Mouse (Mus musculus) liver, postnatal 0 days (tissue): ENCODE data around the gene Gm21905. TPM values are rescaled to one million over a fixed set of nuclear protein-coding genes. Genes with fewer than 3 reads are reported as not detected.
A peak's percentile ranks its signal among the peaks of the same experiment; 100 is the strongest.

Experiments
- ATAC-seq: fragments of 200-750 bp; cut with Nextera tagmentation; 2 replicates; pipeline ENCODE4 v1.8.0; 2017; ENCODE audit warnings: mild to moderate bottlenecking, moderate library complexity
- DNase-seq: peaks from one replicate; pipeline ENCODE4 v3.0.0-alpha.2; 2016
- H3K27ac ChIP-seq: fragments of 300-500 bp; sonication (generic); 2 replicates; pipeline ENCODE4 v1.5.1; 2014; ENCODE audit warnings: antibody characterized with exemption, moderate library complexity, mild to moderate bottlenecking, low read depth
- H3K27me3 ChIP-seq: fragments of 300-500 bp; sonication (generic); 2 replicates; pipeline ENCODE4 v1.6.1; 2014; ENCODE audit warnings: low read length, control low read depth, mixed read lengths; ENCODE audit not compliant: insufficient read depth
- H3K36me3 ChIP-seq: fragments of 300-500 bp; sonication (generic); replicated peaks from 2 replicates; pipeline ENCODE4 v1.6.1; 2014; ENCODE audit warnings: mild to moderate bottlenecking, control low read depth, low read length, moderate library complexity, mixed read lengths; ENCODE audit not compliant: insufficient read depth
- H3K4me1 ChIP-seq: fragments of 300-500 bp; sonication (generic); 2 replicates; pipeline ENCODE4 v1.6.1; 2014; ENCODE audit warnings: antibody characterized with exemption, mild to moderate bottlenecking, control low read depth; ENCODE audit not compliant: insufficient read depth
- H3K4me2 ChIP-seq: fragments of 300-500 bp; sonication (generic); 2 replicates; pipeline ENCODE4 v1.6.1; 2014; ENCODE audit warnings: low read depth, mild to moderate bottlenecking, low read length, moderate library complexity, mixed read lengths
- H3K4me3 ChIP-seq: fragments of 300-500 bp; sonication (generic); 2 replicates; pipeline ENCODE4 v1.5.1; 2014; ENCODE audit warnings: low read depth, low read length
- H3K9ac ChIP-seq: fragments of 300-500 bp; sonication (generic); replicated peaks from 2 replicates; pipeline ENCODE4 v1.6.1; 2014; ENCODE audit warnings: mild to moderate bottlenecking, moderate library complexity
- H3K9me3 ChIP-seq: fragments of 300-500 bp; sonication (generic); 2 replicates; pipeline ENCODE4 v1.6.1; 2016; ENCODE audit warnings: mild to moderate bottlenecking, control low read depth, low read length, mixed read lengths
- CTCF ChIP-seq: sonication (generic); IDR thresholded peaks from 2 replicates; pipeline ENCODE4 v1.5.1; 2016; ENCODE audit warnings: antibody characterized with exemption, low read depth
- EP300 ChIP-seq: IDR thresholded peaks from 2 replicates; pipeline ENCODE4 v1.6.1; 2016; ENCODE audit warnings: antibody characterized with exemption, low read depth, mild to moderate bottlenecking
- WGBS: fragments of 180-500 bp; shearing (Covaris S2); extraction: QIAGEN DNeasy Blood & Tissue Kit; methylation state at CpG from one replicate; pipeline ENCODE4 v1.1.7; 2014; ENCODE audit not compliant: insufficient replicate concordance; 5-methylcytosine and 5-hydroxymethylcytosine counted together
- polyA plus RNA-seq: library from polyadenylated mRNA; unstranded; fragments of >200 nt; fragmentation: Nextera tagmentation; extraction: Ambion mirVana; gene quantifications from 2 replicates; pipeline ENCODE4 v1.2.1, GENCODE M21; 2015

The Gm21905 gene
- polyA plus RNA-seq, 1 experiment from 2014 or later = not detected

- 4% methylated on average over 2 of the region's 2 CpGs for WGBS
- no peak overlapping the region for H3K4me2 ChIP-seq
- peaks cover 3% of the 10 kb centered on the region; the same call in 1 of the 2 replicates for H3K4me1 ChIP-seq
- no peak overlapping the region for H3K9ac ChIP-seq
- no peaks in the 10 kb centered on the region for H3K36me3 ChIP-seq
- H3K27ac ChIP-seq = no peak overlapping the region
- DNase-seq (peak; percentile 27), ATAC-seq (peak; percentile 99)
- no peak overlapping the region for H3K4me3 ChIP-seq
- TF ChIP-seq EP300 (peak; percentile 77), CTCF (no peak)
- no peaks in the 10 kb centered on the region for H3K27me3 ChIP-seq
- no peaks in the 10 kb centered on the region for H3K9me3 ChIP-seq
Observed at GRCm38 (mm10) chr5:67931623-67932022, 14.6 kb downstream of the Gm21905 start.

GRCm38 (mm10) chr5:67930584-67930983, 15.6 kb downstream of the Gm21905 start:
- TF ChIP-seq CTCF (no peak), EP300 (no peak)
- Histone ChIP-seq H3K4me2 (no peak overlapping the region), H3K36me3 (no peaks in the 10 kb centered on the region), H3K4me1 (peaks cover 3% of the 10 kb centered on the region; the same call in 1 of the 2 replicates), H3K9me3 (no peaks in the 10 kb centered on the region), H3K27me3 (no peaks in the 10 kb centered on the region), H3K4me3 (no peak overlapping the region), H3K9ac (no peak overlapping the region), H3K27ac (no peak overlapping the region)
- DNase-seq = no peak
- 27% methylated on average over 4 of the region's 4 CpGs for WGBS
- ATAC-seq = no peak

GRCm38 (mm10) chr5:67904555-67904954, 41.7 kb downstream of the Gm21905 start:
- H3K4me3 ChIP-seq = no peak overlapping the region
- ATAC-seq (no peak), DNase-seq (no peak)

GRCm38 (mm10) chr5:67898921-67899320, 47.3 kb downstream of the Gm21905 start:
- TF ChIP-seq CTCF = no peak
- 85% methylated on average over 1 of the region's 1 CpGs for WGBS
- DNase-seq = no peak

More at GRCm38 (mm10) chr5:67904555-67904954, 41.7 kb downstream of the Gm21905 start:
- H3K4me2 ChIP-seq = no peak overlapping the region
- H3K9me3 ChIP-seq = no peaks in the 10 kb centered on the region
- WGBS = 57% methylated on average over 2 of the region's 2 CpGs
- no peaks in the 10 kb centered on the region for H3K36me3 ChIP-seq
- no peaks in the 10 kb centered on the region for H3K4me1 ChIP-seq
- peaks cover 19% of the 10 kb centered on the region for H3K27me3 ChIP-seq
- TF ChIP-seq CTCF (no peak), EP300 (no peak)
- H3K9ac ChIP-seq = no peak overlapping the region
- no peak overlapping the region for H3K27ac ChIP-seq

GRCm38 (mm10) chr5:67884422-67885210, 61.6 kb downstream of the Gm21905 start:
- WGBS = 83% methylated on average over 9 of the region's 9 CpGs

More at GRCm38 (mm10) chr5:67898921-67899320, 47.3 kb downstream of the Gm21905 start:
- Histone ChIP-seq H3K9ac (no peak overlapping the region), H3K27ac (no peak overlapping the region), H3K36me3 (no peaks in the 10 kb centered on the region), H3K9me3 (no peaks in the 10 kb centered on the region), H3K27me3 (peaks cover 27% of the 10 kb centered on the region), H3K4me2 (no peak overlapping the region), H3K4me1 (no peaks in the 10 kb centered on the region), H3K4me3 (no peak overlapping the region)
- ATAC-seq = no peak

GRCm38 (mm10) chr5:67883564-67884171, 62.6 kb downstream of the Gm21905 start:
- Histone ChIP-seq H3K4me1 (no peaks in the 10 kb centered on the region), H3K4me3 (no peak overlapping the region), H3K4me2 (no peak overlapping the region), H3K36me3 (no peaks in the 10 kb centered on the region), H3K27ac (no peak overlapping the region), H3K27me3 (peaks cover 9% of the 10 kb centered on the region; the same call in 1 of the 2 replicates), H3K9me3 (no peaks in the 10 kb centered on the region), H3K9ac (no peak overlapping the region)
- ATAC-seq (peak; percentile 35; the same call in 1 of the 2 replicates), DNase-seq (no peak)
- WGBS = 74% methylated on average over 1 of the region's 1 CpGs
- TF ChIP-seq CTCF (no peak), EP300 (no peak)

More at GRCm38 (mm10) chr5:67884422-67885210, 61.6 kb downstream of the Gm21905 start:
- no peaks in the 10 kb centered on the region for H3K4me1 ChIP-seq
- H3K36me3 ChIP-seq = no peaks in the 10 kb centered on the region
- DNase-seq (no peak), ATAC-seq (no peak)
- H3K27me3 ChIP-seq = peaks cover 12% of the 10 kb centered on the region; the same call in 1 of the 2 replicates
- no peak overlapping the region for H3K4me3 ChIP-seq
- no peak overlapping the region for H3K27ac ChIP-seq
- no peak overlapping the region for H3K4me2 ChIP-seq
- no peaks in the 10 kb centered on the region for H3K9me3 ChIP-seq
- TF ChIP-seq EP300 (no peak), CTCF (no peak)
- no peak overlapping the region for H3K9ac ChIP-seq

Other genes with a start within 250 kb of the Gm21905 start
- 17.1 and 18.5 TPM in 2 replicates for gene Atp8a1, start 99.0 kb downstream of the Gm21905 start, polyA plus RNA-seq
- not detected in 2 replicates for gene Gm5108, start 4.8 kb downstream of the Gm21905 start, polyA plus RNA-seq
- not detected in 2 replicates for gene Grxcr1, start 85.4 kb upstream of the Gm21905 start, polyA plus RNA-seq